Comparison of ENCODE assay signal across 9 mouse cellular contexts in genomic region chr2:168052689-168053088, GRCm38 (mm10). TPM values are rescaled to one million over a fixed set of nuclear protein-coding genes. Genes with fewer than 3 reads are reported as not detected.
DNase-seq lines count a peak whose midpoint lies in the region; TF ChIP-seq lines count a peak whose summit lies in the region.
"Had no signal": no experiment of that assay in that cellular context is flagged by ENCODE, and none has a peak within 500 bp of the region (broad histone marks: within the 10 kb centered on the region; RNA-seq: fewer than 3 reads in every experiment).

No protein-coding gene starts in this region.

- peak; percentile 79 for TF ChIP-seq CTCF in layer of hippocampus, adult 2 months (conservative IDR thresholded peaks at IDR 0.05)
- peak; percentile 59 to 71 for TF ChIP-seq CTCF in CH12.LX (conservative IDR thresholded peaks at IDR 0.05 in 1 of 2, IDR thresholded peaks at IDR 0.05 in 1 of 2; ENCODE audit: low read depth in 2 of 2, low read length in 2 of 2)
- peak; percentile 82 for TF ChIP-seq CTCF in gastrocnemius, adult 2 months (IDR thresholded peaks at IDR 0.05)

- TF ChIP-seq POLR2A in CH12.LX (IDR thresholded peaks at IDR 0.05; ENCODE audit: low read depth, low read length), result no peak

- H3K79me2 ChIP-seq in CH12.LX (replicated peaks; ENCODE audit: control insufficient read depth, extremely low read depth, insufficient read depth, poor library complexity, severe bottlenecking), result no peaks in the 10 kb centered on the region

- H3K4me2 ChIP-seq in CH12.LX (ENCODE audit: insufficient read depth, low read depth, poor library complexity, severe bottlenecking), result no peak overlapping the region
- H3K4me2 ChIP-seq: liver, embryonic 15.5 days had no signal

- dilution Hi-C loops in CH12.LX (cut with MboI; ENCODE audit: extremely low pct_ligation_motif_present, extremely low pct_unique_long_range_greater_than_20kb, low sequenced_read_pairs), result no loop called here

- intact Hi-C loops in gastrocnemius, adult 2 months (cut with DNase I), result loop anchor here (1.0 kb wide), 1 partner anchor 46 kb away; no protein-coding TSS in a partner anchor

- no peak for TF ChIP-seq EP300 in CH12.LX (IDR thresholded peaks at IDR 0.05; ENCODE audit: low read length)

- H3K4me3 ChIP-seq in layer of hippocampus, adult 2 months, result no peak overlapping the region
- H3K4me3 ChIP-seq in CH12.LX (replicated peaks in 1 of 3; ENCODE audit: low read depth in 2 of 3, low read length in 2 of 3, poor library complexity in 1 of 3), result no peak overlapping the region
- no peak overlapping the region for H3K4me3 ChIP-seq in gastrocnemius, adult 2 months
- H3K4me3 ChIP-seq: erythroblast, embryonic 14.5 days; liver, embryonic 15.5 days had no signal

- no peak overlapping the region for H3K27ac ChIP-seq in layer of hippocampus, adult 2 months
- no peak overlapping the region for H3K27ac ChIP-seq in CH12.LX (ENCODE audit: insufficient read depth, low read depth)
- H3K27ac ChIP-seq in gastrocnemius, adult 2 months, result no peak overlapping the region
- H3K27ac ChIP-seq: liver, embryonic 15.5 days had no signal

- in situ Hi-C loops in CH12.LX (cut with MboI; ENCODE audit: low pct_ligation_motif_present, low pct_unique_long_range_greater_than_20kb, low sequenced_read_pairs), result no loop called here

- no peaks in the 10 kb centered on the region for H3K9me3 ChIP-seq in CH12.LX (replicated peaks; ENCODE audit: low read length)
- H3K9me3 ChIP-seq: liver, embryonic 15.5 days had no signal

- no peak overlapping the region for H3K9ac ChIP-seq in CH12.LX (ENCODE audit: insufficient read depth, low read depth)
- H3K9ac ChIP-seq: liver, embryonic 15.5 days had no signal

- H3K27me3 ChIP-seq in CH12.LX (replicated peaks), result peaks cover 68% of the 10 kb centered on the region

- no peaks in the 10 kb centered on the region for H3K36me3 ChIP-seq in CH12.LX (replicated peaks in 1 of 2; ENCODE audit: control insufficient read depth in 1 of 2, insufficient read depth in 1 of 2, low read length in 1 of 2)
- H3K36me3 ChIP-seq: liver, embryonic 15.5 days had no signal

- DNase-seq in layer of hippocampus, adult 2 months (ENCODE audit: low spot score in 2 of 2), result peak in 1 of 2 experiments; percentile 47
- DNase-seq in layer of hippocampus, adult 9-11 months, result no peak
- DNase-seq in CH12.LX (ENCODE audit: extremely low read depth), result peak; percentile 19
- DNase-seq in Muller cell, postnatal 12 days (ENCODE audit: inconsistent ontology term), result peak; percentile 58
- peak; percentile 73 for DNase-seq in gastrocnemius, adult 2 months
- peak; percentile 71 for DNase-seq in lung, postnatal 14 days
- DNase-seq in T-cell, adult 2 months (ENCODE audit: low spot score), result no peak

- peak; percentile 27 for TF ChIP-seq RAD21 in CH12.LX (IDR thresholded peaks at IDR 0.05; ENCODE audit: low read depth, low read length)

- peaks cover 8 to 22% of the 10 kb centered on the region in 2 experiments for H3K4me1 ChIP-seq in CH12.LX (ENCODE audit: control insufficient read depth in 1 of 2, insufficient read depth in 2 of 2)

TF ChIP-seq in CH12.LX, 34 proteins besides CTCF, POLR2A, EP300 and RAD21:
- TF ChIP-seq PAX5 (IDR thresholded peaks at IDR 0.05; ENCODE audit: low read length), result no peak
- no peak for TF ChIP-seq MXI1 (IDR thresholded peaks at IDR 0.05; ENCODE audit: low read depth, low read length)
- no peak for TF ChIP-seq ETS1 (conservative IDR thresholded peaks at IDR 0.05; ENCODE audit: low read depth, low read length)
- no peak for TF ChIP-seq MAFK (IDR thresholded peaks at IDR 0.05; ENCODE audit: insufficient replicate concordance, low read length)
- peak; percentile 40; the same call in 1 of the 2 replicates for TF ChIP-seq SMC3 (IDR thresholded peaks at IDR 0.05; ENCODE audit: low read depth, low read length)

RNA-seq across cellular contexts. Expression of gene Pard6b, which starts 28.1 kb away (rescaled TPM):
- 1 to 10 TPM; 3.6 to 4.3 TPM for total RNA-seq in layer of hippocampus, adult 2 months (2021)
- total RNA-seq in CH12.LX (2012; rRNA removed) (2.1 and 2.8 TPM in 2 replicates), CH12.LX (2014; rRNA removed) (1.2 TPM in 2 replicates)
- polyA plus RNA-seq in CH12.LX (2012; ENCODE audit: insufficient read length, low read depth), result 1.1 and 1.3 TPM in 2 replicates
- 1 to 10 TPM in 1 of 2 experiments, under 1 TPM in 1; 0.66 to 1.7 TPM for total RNA-seq in gastrocnemius, adult 2 months (2021)

RNA-seq across cellular contexts. Expression of gene Ripor3, which starts 42.3 kb away (rescaled TPM):
- total RNA-seq in layer of hippocampus, adult 2 months (2021), result under 1 TPM; 0.29 to 0.31 TPM
- total RNA-seq in CH12.LX (2012; rRNA removed), result 0.17 TPM in 1 of 2 replicates, not detected in the other
- not detected in 2 replicates for total RNA-seq in CH12.LX (2014; rRNA removed)
- not detected in 2 replicates for polyA plus RNA-seq in CH12.LX (2012; ENCODE audit: insufficient read length, low read depth)
- under 1 TPM; 0.20 to 0.33 TPM for total RNA-seq in gastrocnemius, adult 2 months (2021)

Comparison
In these comparisons a context has a peak if more than half of its experiments do, and no peak if none do; other contexts are left out.
1. DNase-seq: peak in CH12.LX (single experiment), Muller cell, postnatal 12 days (single experiment), gastrocnemius, adult 2 months (single experiment) and lung, postnatal 14 days (single experiment); none in layer of hippocampus, adult 9-11 months (single experiment) and T-cell, adult 2 months (single experiment).
2. Peak in every context shown above with its lines, with median percentiles within 50 percentile points of each other: CTCF ChIP-seq.